Mouse (Mus musculus) liver, embryonic 16.5 days (tissue): Measurements from ENCODE around the gene Tox4. TPM values are rescaled to one million over a fixed set of nuclear protein-coding genes. Genes with fewer than 3 reads are reported as not detected.

ENCODE experiments used
- ATAC-seq: fragments of 200-750 bp; cut with Nextera tagmentation; 2 replicates; pipeline ENCODE4 v1.8.0; 2017; ENCODE audit warnings: low read depth, mild to moderate bottlenecking, moderate number of reproducible peaks, moderate library complexity
- H3K27ac ChIP-seq: fragments of 300-500 bp; sonication (generic); 2 replicates; pipeline ENCODE4 v1.5.1; 2014; ENCODE audit warnings: mild to moderate bottlenecking, low read length
- H3K27me3 ChIP-seq: fragments of 300-500 bp; sonication (generic); 2 replicates; pipeline ENCODE4 v1.6.1; 2014; ENCODE audit warnings: low read depth, low read length, mixed read lengths; ENCODE audit not compliant: control insufficient read depth, insufficient read depth
- H3K36me3 ChIP-seq: fragments of 300-500 bp; sonication (generic); 2 replicates; pipeline ENCODE4 v1.6.1; 2014; ENCODE audit warnings: mild to moderate bottlenecking; ENCODE audit not compliant: control insufficient read depth, insufficient read depth
- H3K4me1 ChIP-seq: fragments of 300-500 bp; sonication (generic); 2 replicates; pipeline ENCODE4 v1.6.1; 2014; ENCODE audit warnings: low read depth, low read length, mixed read lengths; ENCODE audit not compliant: control insufficient read depth
- H3K4me2 ChIP-seq: fragments of 300-500 bp; sonication (generic); 2 replicates; pipeline ENCODE4 v1.6.1; 2014; ENCODE audit warnings: low read depth, low read length, mixed read lengths
- H3K4me3 ChIP-seq: fragments of 300-500 bp; sonication (generic); 2 replicates; pipeline ENCODE4 v1.5.1; 2014; ENCODE audit warnings: low read depth, mild to moderate bottlenecking, low read length
- H3K9ac ChIP-seq: fragments of 300-500 bp; sonication (generic); 2 replicates; pipeline ENCODE4 v1.6.1; 2014; ENCODE audit warnings: low read depth, low read length
- H3K9me3 ChIP-seq: fragments of 300-500 bp; sonication (generic); replicated peaks from 2 replicates; pipeline ENCODE4 v1.6.1; 2016; ENCODE audit warnings: low read length; ENCODE audit not compliant: control insufficient read depth
- WGBS: fragments of 180-500 bp; shearing (Covaris S2); extraction: QIAGEN DNeasy Blood & Tissue Kit; methylation state at CpG from one replicate; pipeline ENCODE4 v1.1.7; 2014; ENCODE audit not compliant: insufficient replicate concordance; 5-methylcytosine and 5-hydroxymethylcytosine counted together
- polyA plus RNA-seq: library from polyadenylated mRNA; unstranded; fragments of >200 nt; fragmentation: Nextera tagmentation; extraction: Ambion mirVana; gene quantifications from 2 replicates; pipeline ENCODE4 v1.2.1, GENCODE M21; 2015

Gene Tox4
- polyA plus RNA-seq, 1 experiment from 2014 or later, result 16.8 TPM

- Histone ChIP-seq H3K27me3 (peaks cover 6% of the 10 kb centered on the region), H3K36me3 (no peaks in the 10 kb centered on the region), H3K4me2 (no peak overlapping the region), H3K4me1 (no peaks in the 10 kb centered on the region; the same call in none of the 2 replicates), H3K9ac (no peak overlapping the region), H3K4me3 (no peak overlapping the region), H3K9me3 (no peaks in the 10 kb centered on the region), H3K27ac (no peak overlapping the region)
- WGBS, result 53% methylated on average over 6 of the region's 6 CpGs
- ATAC-seq, result no peak
Measured at GRCm38 (mm10) chr14:52339512-52339852, 60.5 kb downstream of the Tox4 start.

Other genes with a start within 250 kb of the Tox4 start
- gene Olfr221, start 236.7 kb upstream of the Tox4 start, polyA plus RNA-seq, result not detected in 2 replicates
- gene Hnrnpc, start 175.1 kb upstream of the Tox4 start, polyA plus RNA-seq, result 202 and 237 TPM in 2 replicates
- gene Rpgrip1, start 168.4 kb upstream of the Tox4 start, polyA plus RNA-seq, result 34.5 and 35.9 TPM in 2 replicates
- 26.2 and 28.5 TPM in 2 replicates for gene Supt16, start 81.7 kb upstream of the Tox4 start, polyA plus RNA-seq
- gene Chd8, start 21.4 kb upstream of the Tox4 start, polyA plus RNA-seq, result 11.6 and 12.6 TPM in 2 replicates
- 3.0 and 3.1 TPM in 2 replicates for gene Rab2b, start 399 bp downstream of the Tox4 start, polyA plus RNA-seq
- 15.0 and 16.5 TPM in 2 replicates for gene Mettl3, start 26.0 kb downstream of the Tox4 start, polyA plus RNA-seq
- 0.72 and 0.99 TPM in 2 replicates for gene Sall2, start 49.6 kb downstream of the Tox4 start, polyA plus RNA-seq
- gene Olfr1513, start 77.3 kb downstream of the Tox4 start, polyA plus RNA-seq, result not detected in 2 replicates
- not detected in 2 replicates for gene Olfr1512, start 100.0 kb downstream of the Tox4 start, polyA plus RNA-seq
- gene Olfr1511, start 118.2 kb downstream of the Tox4 start, polyA plus RNA-seq, result not detected in 2 replicates
- gene Olfr1510, start 135.2 kb downstream of the Tox4 start, polyA plus RNA-seq, result not detected in 2 replicates
- gene Olfr1509, start 163.8 kb downstream of the Tox4 start, polyA plus RNA-seq, result not detected in 2 replicates
- not detected in 2 replicates for gene Olfr1508, start 188.3 kb downstream of the Tox4 start, polyA plus RNA-seq
- gene Olfr1507, start 216.6 kb downstream of the Tox4 start, polyA plus RNA-seq, result not detected in 2 replicates